Mouse (Mus musculus): ENCODE results near the gene Tspan17. TPM values are rescaled to one million over a fixed set of nuclear protein-coding genes. Genes with fewer than 3 reads are reported as not detected.

The Tspan17 gene
- polyA plus RNA-seq, 1 experiment = 12.0 TPM

- TF ChIP-seq CTCF (IDR thresholded peaks at IDR 0.05; ENCODE audit: control insufficient read depth, insufficient read depth, low read length) (no peak), POLR2A (IDR thresholded peaks at IDR 0.05; ENCODE audit: borderline replicate concordance, control insufficient read depth, low read depth, low read length) (no peak)
- Histone ChIP-seq H3K27ac (ENCODE audit: control insufficient read depth, insufficient read depth, low read depth, low read length, poor library complexity) (no peak overlapping the region), H3K4me3 (replicated peaks; ENCODE audit: control insufficient read depth, low read depth, low read length) (no peak overlapping the region), H3K4me1 (ENCODE audit: control insufficient read depth, insufficient read depth, low read length) (no peaks in the 10 kb centered on the region)
- 63% methylated on average over 8 of the region's 8 CpGs for WGBS
Measured at GRCm38 (mm10) chr13:54844579-54844978, 55.4 kb downstream of the Tspan17 start.

Other genes with a start within 250 kb of the Tspan17 start
- gene 4833439L19Rik, start 223.9 kb upstream of the Tspan17 start, polyA plus RNA-seq (2011; ENCODE audit: insufficient read depth, insufficient read length, low replicate concordance, missing spikeins) = 17.9 and 24.8 TPM in 2 replicates
- 6.0 and 6.2 TPM in 2 replicates for gene Arl10, start 214.4 kb upstream of the Tspan17 start, polyA plus RNA-seq (2011; ENCODE audit: insufficient read depth, insufficient read length, low replicate concordance, missing spikeins)
- 9.5 and 16.1 TPM in 2 replicates for gene Nop16, start 199.3 kb upstream of the Tspan17 start, polyA plus RNA-seq (2011; ENCODE audit: insufficient read depth, insufficient read length, low replicate concordance, missing spikeins)
- 40.1 and 41.2 TPM in 2 replicates for gene Higd2a, start 199.2 kb upstream of the Tspan17 start, polyA plus RNA-seq (2011; ENCODE audit: insufficient read depth, insufficient read length, low replicate concordance, missing spikeins)
- 19.8 TPM in 2 replicates for gene Cltb, start 178.0 kb upstream of the Tspan17 start, polyA plus RNA-seq (2011; ENCODE audit: insufficient read depth, insufficient read length, low replicate concordance, missing spikeins)
- gene Faf2, start 167.6 kb upstream of the Tspan17 start, polyA plus RNA-seq (2011; ENCODE audit: insufficient read depth, insufficient read length, low replicate concordance, missing spikeins) = 14.6 and 26.3 TPM in 2 replicates
- gene Rnf44, start 95.5 kb upstream of the Tspan17 start, polyA plus RNA-seq (2011; ENCODE audit: insufficient read depth, insufficient read length, low replicate concordance, missing spikeins) = 26.7 and 60.0 TPM in 2 replicates
- not detected in 2 replicates for gene Cdhr2, start 87.9 kb upstream of the Tspan17 start, polyA plus RNA-seq (2011; ENCODE audit: insufficient read depth, insufficient read length, low replicate concordance, missing spikeins)
- not detected in 2 replicates for gene Gprin1, start 39.5 kb upstream of the Tspan17 start, polyA plus RNA-seq (2011; ENCODE audit: insufficient read depth, insufficient read length, low replicate concordance, missing spikeins)
- gene Sncb, start 22.8 kb upstream of the Tspan17 start, polyA plus RNA-seq (2011; ENCODE audit: insufficient read depth, insufficient read length, low replicate concordance, missing spikeins) = not detected in 2 replicates
- gene Eif4e1b, start 5.4 kb upstream of the Tspan17 start, polyA plus RNA-seq (2011; ENCODE audit: insufficient read depth, insufficient read length, low replicate concordance, missing spikeins) = 3.1 TPM in 1 of 2 replicates, not detected in the other
- gene Unc5a, start 160.0 kb downstream of the Tspan17 start, polyA plus RNA-seq (2011; ENCODE audit: insufficient read depth, insufficient read length, low replicate concordance, missing spikeins) = 0.79 and 1.4 TPM in 2 replicates
- gene Hk3, start 232.0 kb downstream of the Tspan17 start, polyA plus RNA-seq (2011; ENCODE audit: insufficient read depth, insufficient read length, low replicate concordance, missing spikeins) = 34.6 and 96.1 TPM in 2 replicates

All from bone marrow, adult 2 months (tissue).